Mouse (Mus musculus): Measurements from ENCODE around the gene Fes. TPM values are rescaled to one million over a fixed set of nuclear protein-coding genes. Genes with fewer than 3 reads are reported as not detected.

Gene Fes
- polyA plus RNA-seq (2017; shearing (Covaris generic)), result 4.8 TPM

DNA sequence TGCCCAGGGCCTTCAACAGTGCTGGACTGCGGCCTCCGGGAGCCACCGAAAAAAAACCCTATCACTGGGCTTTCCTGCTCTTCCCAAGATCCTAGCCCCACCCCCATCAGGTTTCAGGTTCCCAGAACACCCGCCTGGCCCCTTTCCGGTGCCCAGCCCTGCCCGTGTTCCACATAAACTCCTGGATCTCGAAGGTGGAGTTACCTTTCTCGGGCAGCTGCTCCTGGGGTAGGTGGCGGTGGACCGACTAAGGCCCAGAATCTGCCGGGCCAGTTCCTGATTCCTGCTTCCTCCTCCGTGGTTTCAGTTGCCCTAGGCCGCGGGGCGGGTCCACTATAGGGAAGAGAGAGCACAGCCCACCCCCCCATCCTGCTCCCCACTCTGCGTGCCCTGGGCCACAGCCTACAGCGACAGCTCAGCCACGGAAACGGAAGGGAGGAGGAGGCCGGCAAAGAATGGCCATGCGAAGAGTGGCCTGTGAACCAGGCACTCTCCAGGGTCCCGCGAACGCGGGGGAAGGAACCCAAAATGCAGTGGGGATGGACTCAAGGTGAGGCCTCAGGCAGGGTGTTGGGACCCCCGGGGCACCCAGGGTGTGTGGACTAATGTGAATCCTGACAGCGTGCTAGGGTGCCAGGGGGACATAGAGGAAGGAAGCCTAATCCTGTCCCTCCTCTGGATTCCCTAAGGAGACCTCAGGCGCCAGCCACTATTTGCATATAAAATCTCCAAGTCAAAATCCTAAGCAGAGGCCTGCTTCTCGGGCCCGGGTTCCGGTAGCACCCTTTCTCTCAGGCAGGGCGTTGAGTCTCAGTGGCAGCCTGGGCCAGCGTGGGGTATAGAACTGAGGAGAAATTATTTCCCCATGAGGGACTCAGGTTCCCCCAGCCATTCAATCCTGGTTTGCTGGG is at the start of gene Fes:
TSS of gene Fes (minus strand) at position 314 of the 911 bp plus-strand sequence.

GRCm38 (mm10) chr7:80405188-80405695 is 17.5 kb upstream of the Fes start, which contains the start of gene Furin:
Gene Furin (minus strand): TSS chr7:80405436.

GRCm38 (mm10) chr7:80371041-80371751 is 16.6 kb downstream of the Fes start, which contains the start of gene Man2a2:
Gene Man2a2 (minus strand): TSS chr7:80371375.

DNA sequence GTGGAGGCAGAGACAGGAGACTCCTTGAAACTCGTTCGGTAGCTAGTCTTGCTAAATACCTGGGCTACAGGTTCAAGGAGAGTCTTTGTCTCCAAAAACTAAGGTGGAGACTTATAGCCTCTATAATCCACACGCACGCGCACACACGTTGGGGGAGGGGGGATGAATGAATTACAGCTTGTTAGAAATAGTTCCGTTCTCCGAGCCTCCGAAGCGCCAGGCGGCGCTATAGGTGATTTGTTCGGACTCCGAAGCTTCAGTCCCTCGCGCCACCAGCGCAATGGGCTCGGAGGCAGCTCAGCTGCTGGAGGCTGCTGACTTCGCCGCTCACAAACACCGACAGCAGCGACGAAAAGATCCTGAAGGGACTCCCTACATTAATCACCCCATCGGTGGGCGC is 44.9 kb downstream of the Fes start, which contains the start of gene Hddc3:
TSS of gene Hddc3 (plus strand) at position 247 of the 400 bp plus-strand sequence.

DNA sequence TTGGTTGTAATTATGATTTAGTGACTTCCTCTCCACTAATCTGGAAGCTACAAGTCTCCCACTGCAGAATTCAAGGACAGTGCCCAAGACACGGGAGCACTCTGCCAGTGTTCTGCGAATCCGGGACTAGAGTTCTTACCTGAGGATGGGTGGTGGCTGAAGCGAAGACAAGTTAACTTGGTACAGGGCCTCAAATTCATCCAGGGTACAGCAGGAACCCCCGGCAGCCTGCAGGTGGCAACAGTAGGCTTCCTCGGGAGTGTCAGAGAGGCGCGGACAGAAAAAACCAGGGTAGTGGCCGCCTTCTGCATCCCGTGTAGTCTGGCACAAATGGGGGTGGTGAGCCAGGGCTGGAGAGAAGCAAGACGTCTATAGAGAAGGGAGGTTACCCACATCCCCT is 47.0 kb downstream of the Fes start, which contains the start of gene Unc45a:
TSS of gene Unc45a (minus strand) at position 213 of the 400 bp plus-strand sequence.

Other genes with a start within 250 kb of the Fes start
- gene Sema4b, start 201.1 kb downstream of the Fes start, polyA plus RNA-seq (2017; shearing (Covaris generic)), result 6.3 TPM
- gene Cib1, start 155.1 kb downstream of the Fes start, polyA plus RNA-seq (2017; shearing (Covaris generic)), result 71.5 TPM
- gene Gdpgp1, start 155.1 kb downstream of the Fes start, polyA plus RNA-seq (2017; shearing (Covaris generic)), result 2.4 TPM
- not detected for gene Ttll13, start 141.6 kb downstream of the Fes start, polyA plus RNA-seq (2017; shearing (Covaris generic))
- 20.9 TPM for gene Ngrn, start 126.7 kb downstream of the Fes start, polyA plus RNA-seq (2017; shearing (Covaris generic))
- 42.4 TPM for gene Vps33b, start 118.3 kb downstream of the Fes start, polyA plus RNA-seq (2017; shearing (Covaris generic))
- 8.7 TPM for gene Prc1, start 93.5 kb downstream of the Fes start, polyA plus RNA-seq (2017; shearing (Covaris generic))
- gene Rccd1, start 63.5 kb downstream of the Fes start, polyA plus RNA-seq (2017; shearing (Covaris generic)), result 34.1 TPM
- gene Unc45a, start 46.9 kb downstream of the Fes start, polyA plus RNA-seq (2017; shearing (Covaris generic)), result 165 TPM
- gene Hddc3, start 44.8 kb downstream of the Fes start, polyA plus RNA-seq (2017; shearing (Covaris generic)), result 6.1 TPM
- 97.4 TPM for gene Man2a2, start 16.6 kb downstream of the Fes start, polyA plus RNA-seq (2017; shearing (Covaris generic))
- gene Furin, start 17.5 kb upstream of the Fes start, polyA plus RNA-seq (2017; shearing (Covaris generic)), result 190 TPM
- gene Blm, start 147.2 kb upstream of the Fes start, polyA plus RNA-seq (2017; shearing (Covaris generic)), result 8.0 TPM

Measured in effector memory CD4-positive, alpha-beta T cell, adult 5 months (primary cell).